Comparison of ENCODE assay signal across 8 mouse cellular contexts in the genomic region with DNA sequence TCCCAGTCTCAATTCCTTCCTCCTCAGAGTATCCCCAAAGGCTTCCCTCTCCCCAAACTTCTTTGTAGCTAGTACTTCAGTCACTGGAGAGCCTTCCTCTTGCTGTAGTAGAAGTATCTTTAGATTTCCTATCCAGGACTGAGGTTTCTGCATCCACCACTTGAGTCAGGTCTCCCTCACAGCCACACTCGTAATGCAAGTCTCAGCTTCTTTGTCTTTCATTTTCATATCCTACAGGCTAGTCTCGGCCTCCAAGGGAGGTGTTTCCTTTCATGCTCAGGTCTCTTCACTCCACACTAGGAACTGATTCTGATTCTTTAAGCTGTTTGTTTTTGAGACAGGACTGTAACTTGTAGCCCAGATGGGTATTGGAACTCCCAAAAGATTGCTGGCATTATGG. TPM values are rescaled to one million over a fixed set of nuclear protein-coding genes. Genes with fewer than 3 reads are reported as not detected.
DNase-seq lines count a peak whose midpoint lies in the region; ATAC-seq lines count a peak whose summit lies in the region.

No protein-coding gene starts in this region.

- no peak for ATAC-seq in kidney, embryonic 14.5 days (ENCODE audit: low FRiP score, low TSS enrichment)
- no peak for ATAC-seq in hindbrain, embryonic 14.5 days (ENCODE audit: low FRiP score)
- no peak for ATAC-seq in midbrain, embryonic 13.5 days

- H3K27ac ChIP-seq in kidney, embryonic 14.5 days (ENCODE audit: low read depth, low read length): no peak overlapping the region
- H3K27ac ChIP-seq in embryonic facial prominence, embryonic 10.5 days (replicated peaks): no peak overlapping the region
- H3K27ac ChIP-seq in hindbrain, embryonic 14.5 days: no peak overlapping the region
- H3K27ac ChIP-seq in midbrain, embryonic 13.5 days: no peak overlapping the region

- peak overlapping the region; percentile 78 for H3K4me2 ChIP-seq in kidney, embryonic 14.5 days (replicated peaks; ENCODE audit: low read depth, low read length)
- peak overlapping the region; percentile 97 for H3K4me2 ChIP-seq in hindbrain, embryonic 14.5 days (replicated peaks)
- peak overlapping the region; percentile 91 for H3K4me2 ChIP-seq in midbrain, embryonic 13.5 days (replicated peaks)

- H3K9ac ChIP-seq in kidney, embryonic 14.5 days (ENCODE audit: low read depth, low read length): no peak overlapping the region; the same call in 1 of the 2 replicates
- H3K9ac ChIP-seq in hindbrain, embryonic 14.5 days: peak overlapping the region; percentile 85
- peak overlapping the region; percentile 83 for H3K9ac ChIP-seq in midbrain, embryonic 13.5 days (replicated peaks)

- peak overlapping the region; percentile 86 for H3K4me3 ChIP-seq in kidney, embryonic 14.5 days (ENCODE audit: low read length)
- peak overlapping the region; percentile 86 for H3K4me3 ChIP-seq in embryonic facial prominence, embryonic 10.5 days
- H3K4me3 ChIP-seq in hindbrain, embryonic 14.5 days (replicated peaks; ENCODE audit: low read length): peak overlapping the region; percentile 84
- H3K4me3 ChIP-seq in midbrain, embryonic 13.5 days (replicated peaks): peak overlapping the region; percentile 88

- H3K9me3 ChIP-seq in kidney, embryonic 14.5 days (ENCODE audit: control insufficient read depth, low read length): no peaks in the 10 kb centered on the region
- H3K9me3 ChIP-seq in embryonic facial prominence, embryonic 10.5 days: 0 out of 2 replicates have a peak, but pooled peaks cover 3% of the 10 kb centered on the region
- H3K9me3 ChIP-seq in hindbrain, embryonic 14.5 days (ENCODE audit: control insufficient read depth, low read length): no peaks in the 10 kb centered on the region
- no peaks in the 10 kb centered on the region for H3K9me3 ChIP-seq in midbrain, embryonic 13.5 days

- DNase-seq in kidney, adult 9 months: no peak
- DNase-seq in embryonic facial prominence, embryonic 10.5 days (ENCODE audit: low spot score): peak; percentile 2
- no peak for DNase-seq in hindbrain, embryonic 14.5 days (ENCODE audit: low spot score)
- DNase-seq in gastrocnemius, adult 8-10 months (ENCODE audit: low spot score in 2 of 2): no peak
- DNase-seq in right cerebral cortex, postnatal 4 days: no peak
- DNase-seq in left cerebral cortex, adult 11 months (ENCODE audit: low spot score): no peak

- H3K4me1 ChIP-seq in kidney, embryonic 14.5 days (ENCODE audit: control insufficient read depth, insufficient read depth, low read length): peaks cover 6% of the 10 kb centered on the region; the same call in 1 of the 2 replicates
- peaks cover 11% of the 10 kb centered on the region for H3K4me1 ChIP-seq in embryonic facial prominence, embryonic 10.5 days
- H3K4me1 ChIP-seq in hindbrain, embryonic 14.5 days (replicated peaks; ENCODE audit: control insufficient read depth, insufficient read depth, low read length): peaks cover 15% of the 10 kb centered on the region
- peaks cover 26% of the 10 kb centered on the region for H3K4me1 ChIP-seq in midbrain, embryonic 13.5 days (replicated peaks)

- 84% methylated on average over 2 of the region's 2 CpGs for WGBS in kidney, embryonic 14.5 days
- 87% methylated on average over 2 of the region's 2 CpGs for WGBS in embryonic facial prominence, embryonic 10.5 days
- WGBS in hindbrain, embryonic 14.5 days: 76% methylated on average over 2 of the region's 2 CpGs
- WGBS in midbrain, embryonic 13.5 days: 87% methylated on average over 2 of the region's 2 CpGs

- H3K27me3 ChIP-seq in kidney, embryonic 14.5 days (ENCODE audit: control insufficient read depth, insufficient read depth, low read length): no peaks in the 10 kb centered on the region
- H3K27me3 ChIP-seq in embryonic facial prominence, embryonic 10.5 days (replicated peaks; ENCODE audit: low read depth, poor library complexity, severe bottlenecking): no peaks in the 10 kb centered on the region
- no peaks in the 10 kb centered on the region for H3K27me3 ChIP-seq in hindbrain, embryonic 14.5 days (ENCODE audit: control insufficient read depth, insufficient read depth, low read length)
- no peaks in the 10 kb centered on the region for H3K27me3 ChIP-seq in midbrain, embryonic 13.5 days

- peaks cover 52% of the 10 kb centered on the region for H3K36me3 ChIP-seq in kidney, embryonic 14.5 days (ENCODE audit: control insufficient read depth, insufficient read depth, low read length)
- peaks cover 50% of the 10 kb centered on the region for H3K36me3 ChIP-seq in embryonic facial prominence, embryonic 10.5 days (replicated peaks)
- H3K36me3 ChIP-seq in hindbrain, embryonic 14.5 days (replicated peaks; ENCODE audit: control insufficient read depth, insufficient read depth): peaks cover 46% of the 10 kb centered on the region
- H3K36me3 ChIP-seq in midbrain, embryonic 13.5 days: peaks cover 50% of the 10 kb centered on the region

RNA-seq across cellular contexts. Expression of gene Leng8, which starts 1.3 kb away (rescaled TPM):
- 45.0 and 48.7 TPM in 2 replicates for polyA plus RNA-seq in kidney, embryonic 14.5 days (2014; fragmentation: Nextera tagmentation; extraction: Ambion mirVana)
- polyA plus RNA-seq in embryonic facial prominence, embryonic 10.5 days (2016; fragmentation: Nextera tagmentation; extraction: Ambion mirVana): 68.1 and 68.2 TPM in 2 replicates
- 65.3 and 66.7 TPM in 2 replicates for polyA plus RNA-seq in hindbrain, embryonic 14.5 days (2014; fragmentation: Nextera tagmentation; extraction: Ambion mirVana)
- 84.4 and 97.1 TPM in 2 replicates for polyA plus RNA-seq in midbrain, embryonic 13.5 days (2015; fragmentation: Nextera tagmentation; extraction: Ambion mirVana)
- 10 to 100 TPM; 23.8 to 30.8 (median 25.8) TPM for total RNA-seq in gastrocnemius, adult 8-10 months (2022)

RNA-seq across cellular contexts. Expression of gene Leng9, which starts 12.0 kb away (rescaled TPM):
- polyA plus RNA-seq in kidney, embryonic 14.5 days (2014; fragmentation: Nextera tagmentation; extraction: Ambion mirVana): 1.8 and 2.5 TPM in 2 replicates
- polyA plus RNA-seq in embryonic facial prominence, embryonic 10.5 days (2016; fragmentation: Nextera tagmentation; extraction: Ambion mirVana): 1.4 and 1.7 TPM in 2 replicates
- 3.1 and 3.7 TPM in 2 replicates for polyA plus RNA-seq in hindbrain, embryonic 14.5 days (2014; fragmentation: Nextera tagmentation; extraction: Ambion mirVana)
- polyA plus RNA-seq in midbrain, embryonic 13.5 days (2015; fragmentation: Nextera tagmentation; extraction: Ambion mirVana): 4.0 and 4.4 TPM in 2 replicates
- total RNA-seq in gastrocnemius, adult 8-10 months (2022): 1 to 10 TPM; 1.8 to 2.4 (median 2.1) TPM

RNA-seq across cellular contexts. Expression of gene Ttyh1, which starts 19.0 kb away (rescaled TPM):
- polyA plus RNA-seq in kidney, embryonic 14.5 days (2014; fragmentation: Nextera tagmentation; extraction: Ambion mirVana): 1.2 and 1.5 TPM in 2 replicates
- 10.5 and 10.9 TPM in 2 replicates for polyA plus RNA-seq in embryonic facial prominence, embryonic 10.5 days (2016; fragmentation: Nextera tagmentation; extraction: Ambion mirVana)
- 148 and 151 TPM in 2 replicates for polyA plus RNA-seq in hindbrain, embryonic 14.5 days (2014; fragmentation: Nextera tagmentation; extraction: Ambion mirVana)
- polyA plus RNA-seq in midbrain, embryonic 13.5 days (2015; fragmentation: Nextera tagmentation; extraction: Ambion mirVana): 106 and 124 TPM in 2 replicates
- total RNA-seq in gastrocnemius, adult 8-10 months (2022): 1 to 10 TPM in 1 of 4 experiments, under 1 TPM in 3; 0.18 to 1.3 (median 0.75) TPM

RNA-seq across cellular contexts. Expression of gene Cdc42ep5, which starts 26.5 kb away (rescaled TPM):
- polyA plus RNA-seq in kidney, embryonic 14.5 days (2014; fragmentation: Nextera tagmentation; extraction: Ambion mirVana): 30.3 and 34.3 TPM in 2 replicates
- polyA plus RNA-seq in embryonic facial prominence, embryonic 10.5 days (2016; fragmentation: Nextera tagmentation; extraction: Ambion mirVana): 32.7 and 34.9 TPM in 2 replicates
- 7.0 and 7.2 TPM in 2 replicates for polyA plus RNA-seq in hindbrain, embryonic 14.5 days (2014; fragmentation: Nextera tagmentation; extraction: Ambion mirVana)
- polyA plus RNA-seq in midbrain, embryonic 13.5 days (2015; fragmentation: Nextera tagmentation; extraction: Ambion mirVana): 5.1 and 5.2 TPM in 2 replicates
- 1 to 10 TPM; 1.5 to 2.2 (median 2.0) TPM for total RNA-seq in gastrocnemius, adult 8-10 months (2022)
